Mouse (Mus musculus): ENCODE measurements around the gene Atp1a2.

DNA sequence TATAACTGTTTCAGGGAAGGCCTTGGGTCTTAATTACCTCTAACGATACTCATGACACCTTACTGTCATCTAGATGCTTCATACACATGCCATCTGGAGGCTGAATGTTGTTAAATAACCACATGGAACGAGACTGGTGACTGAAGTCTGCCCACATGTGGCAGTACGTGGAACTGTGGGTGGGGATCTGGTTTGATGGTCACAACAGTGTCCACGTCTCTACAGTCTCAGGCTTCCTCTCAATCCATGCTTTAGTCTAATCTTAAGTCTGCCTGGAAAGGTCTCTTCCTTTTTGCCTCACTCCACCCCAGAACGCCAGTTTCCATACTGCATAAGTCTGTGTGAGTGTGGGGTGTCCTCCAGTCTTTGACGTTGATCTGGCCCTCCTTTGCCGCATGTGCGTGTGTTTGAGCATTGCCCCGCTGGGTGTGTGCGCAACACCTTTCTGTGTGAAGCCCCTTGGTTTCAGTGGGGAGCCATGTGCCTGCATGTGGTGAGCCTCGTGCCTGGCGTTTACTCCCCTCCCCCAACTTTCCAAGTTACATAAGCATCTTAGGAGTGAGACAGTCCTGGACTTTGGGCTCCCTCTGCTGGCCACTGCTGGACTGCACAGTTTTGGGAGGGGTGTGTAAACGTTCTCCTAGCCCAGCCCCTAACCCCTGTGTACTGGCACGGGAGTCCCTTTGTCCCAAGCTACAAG, 12.0 kb upstream of the Atp1a2 start:
- TF ChIP-seq CTCF (IDR thresholded peaks at IDR 0.05; ENCODE audit: low read depth) = peak; percentile 99
- TF ChIP-seq EP300 (IDR thresholded peaks at IDR 0.05; ENCODE audit: low read depth) = peak; percentile 98
